Mouse (Mus musculus) frontal cortex, adult 2 months (tissue): ENCODE measurements at regions not wholly inside any gene's neighbourhood (a gene's known extent, or its start where the extent isn't known, plus 50 kb on each side); places are given as distances from the start of the nearest gene placed in this dataset.
"Not testable (repeated sequence)": the region's sequence is repeated elsewhere in the genome, so short reads cannot be mapped to it uniquely, and the experiment has no call there.

ENCODE experiments used
- DNase-seq, 2 experiments: peaks; one replicate each; pipeline ENCODE4 v3.0.0; 2022; ENCODE audit warnings: low spot score in 1 of 2; ENCODE audit errors: extremely low spot score in 1 of 2

DNA sequence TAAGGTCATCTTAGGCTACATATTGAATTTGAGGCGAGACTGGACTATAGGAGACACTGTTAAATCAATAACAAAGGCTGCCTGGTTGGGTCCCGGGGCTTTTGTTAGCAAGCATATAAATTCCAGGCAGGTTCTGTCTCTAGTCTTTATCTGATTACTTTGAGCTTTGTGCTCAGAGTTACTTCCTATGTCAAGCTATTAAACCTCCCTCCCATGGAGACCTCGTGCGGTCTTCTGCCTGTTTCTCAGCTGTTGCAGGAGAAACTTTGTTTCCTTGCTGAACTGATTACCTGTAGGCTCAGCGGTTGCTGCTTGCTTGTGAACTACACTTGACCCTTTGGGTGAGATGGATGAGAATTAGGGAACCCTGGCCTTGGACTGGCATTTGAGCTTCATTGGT is 210.5 kb upstream of the Btg1 start:
- no peak for DNase-seq

- DNase-seq = no peak
Observed at GRCm38 (mm10) chr10:96407846-96408245, 209.0 kb upstream of the Btg1 start.

GRCm38 (mm10) chr10:96408250-96408649 is 208.6 kb upstream of the Btg1 start:
- no peak for DNase-seq

DNA sequence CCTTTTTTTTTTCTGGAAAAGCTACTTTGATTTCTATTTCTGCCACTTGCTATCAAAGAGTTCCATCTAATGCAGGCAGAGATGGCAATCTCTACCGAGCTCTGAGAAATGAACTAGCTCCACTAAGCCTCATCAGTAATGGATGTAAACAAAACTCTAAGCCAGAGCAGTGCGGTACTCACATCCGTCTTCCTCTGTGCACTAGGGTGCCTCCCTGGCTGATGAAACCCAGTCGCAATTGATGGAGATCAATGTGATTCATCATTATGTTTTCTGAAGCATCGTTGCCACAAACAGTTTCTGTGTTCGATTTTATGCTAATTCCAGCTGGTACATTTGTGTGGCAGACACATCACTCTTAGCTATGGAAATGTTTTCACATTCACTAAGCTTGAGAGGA is 206.8 kb upstream of the Btg1 start:
- DNase-seq = no peak

DNA sequence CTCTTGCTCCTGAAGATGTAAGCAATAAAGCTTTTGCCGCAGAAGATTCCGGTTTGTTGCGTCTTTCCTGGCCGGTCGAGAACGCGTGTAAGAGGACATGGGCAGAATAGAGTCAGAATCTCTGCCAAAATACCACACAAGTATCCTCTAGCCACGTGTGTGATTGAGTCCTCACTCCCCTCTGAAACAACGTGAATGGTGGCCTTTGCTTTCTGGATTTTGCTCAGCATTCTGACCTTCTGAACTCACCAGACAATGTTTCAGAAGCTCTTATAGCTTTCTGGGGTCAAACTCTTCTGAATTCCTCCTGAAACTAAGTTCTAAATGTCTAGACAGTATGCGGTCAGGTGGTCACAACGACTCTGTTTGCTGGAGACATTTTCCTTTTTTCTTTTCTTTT is 202.0 kb upstream of the Btg1 start:
- no peak for DNase-seq

- DNase-seq = not testable (repeated sequence)
Observed at GRCm38 (mm10) chr10:96421506-96421905, 195.3 kb upstream of the Btg1 start.

- no peak for DNase-seq
Observed at GRCm38 (mm10) chr10:96427407-96427806, 189.4 kb upstream of the Btg1 start.

GRCm38 (mm10) chr10:96430142-96430541 is 186.7 kb upstream of the Btg1 start:
- DNase-seq = no peak

DNA sequence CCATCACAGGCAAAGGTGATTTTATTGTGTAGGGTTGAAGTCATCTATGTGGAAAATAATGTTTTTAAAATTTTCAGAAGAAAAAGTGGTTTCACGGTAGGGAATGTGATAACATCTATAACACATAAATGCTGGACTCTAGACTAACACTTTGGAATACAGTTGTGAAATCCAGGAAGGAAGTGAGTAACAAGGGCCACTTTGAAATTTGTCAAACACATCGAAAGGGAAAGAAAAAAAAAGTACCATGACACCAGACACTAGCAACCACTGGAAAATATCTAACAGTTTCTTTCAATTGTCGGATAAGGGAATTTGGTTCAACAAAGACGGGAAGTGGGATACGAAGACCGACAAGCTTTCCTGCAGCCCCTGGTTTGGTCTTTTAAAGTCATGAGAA is 181.7 kb upstream of the Btg1 start:
- no peak for DNase-seq

GRCm38 (mm10) chr10:96438398-96439103 is 178.3 kb upstream of the Btg1 start:
- no peak for DNase-seq

DNA sequence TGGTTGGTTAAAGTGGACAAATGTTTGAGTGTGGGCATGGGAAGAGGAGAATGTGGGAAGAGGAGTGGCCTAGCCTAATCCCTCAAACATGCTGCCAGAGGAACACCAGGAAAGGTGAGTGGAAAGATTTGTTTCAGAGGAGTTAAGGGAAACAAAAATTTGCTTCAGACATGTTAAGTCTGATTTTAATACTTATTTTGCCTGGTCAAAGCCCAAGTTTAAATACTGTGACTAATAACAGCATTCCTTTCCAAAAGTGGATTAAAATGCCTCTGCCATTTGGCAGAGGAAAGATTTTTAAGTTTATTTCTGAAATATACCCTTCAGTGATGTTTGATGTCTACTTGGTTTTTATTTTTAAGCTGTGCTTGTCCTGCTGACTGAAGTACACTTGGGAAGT is 174.6 kb upstream of the Btg1 start:
- DNase-seq = no peak

DNA sequence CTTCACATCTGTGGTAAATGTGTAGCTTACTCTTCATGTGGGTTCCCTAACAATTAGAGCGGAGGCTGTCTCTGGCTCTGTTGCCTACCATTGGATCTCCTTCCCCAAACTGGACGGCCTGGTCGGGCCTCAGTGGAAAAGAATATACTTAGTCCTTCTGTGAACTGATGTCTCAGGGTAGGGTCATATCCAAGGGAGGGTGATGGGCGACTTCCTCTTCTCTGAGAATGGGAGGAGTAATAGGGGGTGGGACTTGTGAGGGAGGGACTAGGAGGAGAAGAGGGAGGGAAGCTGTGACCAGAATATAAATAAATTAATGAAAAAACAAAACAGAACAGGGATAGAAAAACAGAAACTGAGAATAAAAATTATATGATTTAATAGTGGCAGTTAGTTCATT is 166.5 kb upstream of the Btg1 start:
- no peak for DNase-seq

- no peak for DNase-seq
Observed at GRCm38 (mm10) chr10:96454857-96455256, 161.9 kb upstream of the Btg1 start.

DNA sequence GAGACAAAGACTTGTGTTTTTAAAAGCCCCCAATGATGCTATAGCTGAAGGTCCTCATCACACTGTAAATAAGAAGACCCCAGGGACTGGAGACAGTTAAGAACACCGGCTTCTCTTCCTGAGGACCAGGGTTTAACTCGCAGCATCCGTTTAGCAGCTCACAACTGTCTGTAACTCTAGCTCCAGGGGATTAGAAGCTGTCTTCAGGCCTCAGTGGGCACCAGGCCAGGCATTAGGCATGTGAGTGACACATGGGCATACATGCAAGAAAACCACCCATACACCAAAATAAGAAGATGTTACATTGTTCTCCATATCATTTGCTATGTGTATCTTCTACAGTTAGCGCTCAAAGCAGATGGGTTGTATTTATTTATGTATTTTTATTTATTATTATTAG is 158.3 kb upstream of the Btg1 start:
- DNase-seq = no peak

- DNase-seq = no peak
Observed at GRCm38 (mm10) chr10:96459186-96459585, 157.6 kb upstream of the Btg1 start.

DNA sequence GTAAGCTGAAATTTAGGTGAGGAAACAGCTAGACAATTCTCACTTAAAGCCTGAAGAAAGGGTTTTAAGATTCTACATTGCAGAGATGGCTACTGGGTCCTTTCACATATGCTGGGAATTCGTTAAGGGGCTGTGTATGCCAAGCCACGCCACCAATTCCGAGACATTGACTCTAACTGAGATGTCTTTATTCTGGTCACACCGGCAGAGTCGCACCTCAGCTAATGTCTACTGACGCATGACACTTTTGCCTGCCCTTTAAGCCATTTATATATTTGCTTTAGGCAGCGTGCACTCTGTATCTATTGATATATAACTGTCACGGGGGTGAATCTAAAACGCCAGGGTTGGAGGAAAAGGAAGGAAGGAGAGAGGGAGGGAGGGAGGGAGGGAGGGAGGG is 156.7 kb upstream of the Btg1 start:
- DNase-seq = no peak

- DNase-seq = no peak
Observed at GRCm38 (mm10) chr10:96460617-96461338, 156.0 kb upstream of the Btg1 start.

- no peak for DNase-seq
Observed at GRCm38 (mm10) chr10:96465967-96466366, 150.8 kb upstream of the Btg1 start.

DNA sequence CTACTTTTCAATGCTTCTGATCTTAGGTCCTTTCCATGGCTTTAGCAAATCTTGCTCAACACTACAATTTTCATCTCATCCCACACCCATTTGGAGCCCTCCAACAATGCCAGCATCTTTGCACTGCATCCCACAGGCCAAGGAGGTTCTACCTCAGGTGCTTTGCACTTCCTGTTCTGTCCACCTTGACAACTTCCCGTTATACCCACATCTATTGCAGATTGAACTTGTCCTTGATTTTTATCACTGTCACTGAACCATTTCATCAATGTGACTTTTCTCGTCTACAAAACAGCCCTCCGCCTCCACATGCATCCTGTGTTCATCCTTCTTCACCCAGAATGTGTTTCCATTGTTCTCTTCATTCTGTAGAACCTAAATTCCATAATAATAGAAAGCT is 150.0 kb upstream of the Btg1 start:
- DNase-seq = no peak

GRCm38 (mm10) chr10:96467661-96468060 is 149.1 kb upstream of the Btg1 start:
- DNase-seq = peak in 1 of 2 experiments; percentile 3

DNA sequence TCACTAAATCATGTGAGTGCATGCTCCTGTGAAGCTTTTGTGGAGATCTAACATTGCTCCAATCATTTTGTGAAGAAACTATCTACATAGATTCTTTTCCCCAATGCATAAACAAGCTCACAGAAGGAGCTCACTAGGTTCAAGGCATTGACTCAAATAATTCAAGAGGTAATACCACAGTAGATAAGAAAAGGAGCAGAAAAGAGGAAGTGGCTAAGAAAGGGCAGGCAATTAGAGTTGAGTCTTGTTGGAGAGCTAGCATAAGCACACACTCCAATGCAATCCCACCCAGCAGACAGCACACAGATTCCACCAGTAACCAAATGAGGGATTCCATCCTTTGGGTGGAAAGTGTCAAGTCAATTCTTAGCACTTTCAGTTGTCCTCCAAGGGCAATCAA is 145.3 kb upstream of the Btg1 start:
- DNase-seq = no peak

- DNase-seq = no peak
Observed at GRCm38 (mm10) chr10:96479350-96479749, 137.5 kb upstream of the Btg1 start.
